Mouse (Mus musculus) heart, embryonic 15.5 days (tissue): ENCODE data around the gene Dlx2. TPM values are rescaled to one million over a fixed set of nuclear protein-coding genes. Genes with fewer than 3 reads are reported as not detected.

ENCODE experiments used
- ATAC-seq: fragments of 200-750 bp; cut with Nextera tagmentation; replicated peaks from 2 replicates; pipeline ENCODE4 v1.8.0; 2017; ENCODE audit warnings: low read depth, moderate TSS enrichment; ENCODE audit not compliant: insufficient number of reproducible peaks, insufficient read depth, low FRiP score
- H3K27ac ChIP-seq: fragments of 300-500 bp; sonication (generic); 2 replicates; pipeline ENCODE4 v1.5.1; 2015; ENCODE audit warnings: mild to moderate bottlenecking, inconsistent platforms
- H3K27me3 ChIP-seq: fragments of 300-500 bp; sonication (generic); 2 replicates; pipeline ENCODE4 v1.6.1; 2015; ENCODE audit warnings: inconsistent platforms
- H3K36me3 ChIP-seq: fragments of 300-500 bp; sonication (generic); 2 replicates; pipeline ENCODE4 v1.6.1; 2015; ENCODE audit warnings: mild to moderate bottlenecking, inconsistent platforms
- H3K4me1 ChIP-seq: fragments of 300-500 bp; sonication (generic); replicated peaks from 2 replicates; pipeline ENCODE4 v1.6.1; 2015; ENCODE audit warnings: inconsistent platforms
- H3K4me2 ChIP-seq: fragments of 300-500 bp; sonication (generic); 2 replicates; pipeline ENCODE4 v1.6.1; 2015; ENCODE audit warnings: inconsistent platforms, mild to moderate bottlenecking, moderate library complexity
- H3K4me3 ChIP-seq: fragments of 300-500 bp; sonication (generic); 2 replicates; pipeline ENCODE4 v1.5.1; 2015; ENCODE audit warnings: mild to moderate bottlenecking, inconsistent platforms
- H3K9ac ChIP-seq: fragments of 300-500 bp; sonication (generic); 2 replicates; pipeline ENCODE4 v1.6.1; 2015; ENCODE audit warnings: mild to moderate bottlenecking, inconsistent platforms
- H3K9me3 ChIP-seq: fragments of 300-500 bp; sonication (generic); replicated peaks from 2 replicates; pipeline ENCODE4 v1.6.1; 2016; ENCODE audit warnings: inconsistent platforms
- WGBS: fragments of 180-500 bp; shearing (Covaris S2); methylation state at CpG from one replicate; pipeline ENCODE4 v1.1.7; 2015; ENCODE audit warnings: mixed read lengths; 5-methylcytosine and 5-hydroxymethylcytosine counted together
- polyA plus RNA-seq: library from polyadenylated mRNA; unstranded; fragments of >200 nt; fragmentation: Nextera tagmentation; extraction: Ambion mirVana; gene quantifications from 2 replicates; pipeline ENCODE4 v1.2.1, GENCODE M21; 2015

The Dlx2 gene
- polyA plus RNA-seq, 1 experiment from 2014 or later, result 0.11 TPM

- no peak for ATAC-seq
- WGBS, result 9% methylated on average over 8 of the region's 8 CpGs
- Histone ChIP-seq H3K4me2 (no peak overlapping the region), H3K9ac (no peak overlapping the region), H3K4me3 (no peak overlapping the region), H3K27ac (no peak overlapping the region), H3K9me3 (no peaks in the 10 kb centered on the region), H3K4me1 (peaks cover 35% of the 10 kb centered on the region), H3K36me3 (no peaks in the 10 kb centered on the region), H3K27me3 (peaks cover 88% of the 10 kb centered on the region)
These were observed 1.3 kb upstream of the Dlx2 start for GRCm38 (mm10) chr2:71547829-71548228.

GRCm38 (mm10) chr2:71545882-71546639 is 493 bp downstream of the Dlx2 start:
- H3K9me3 ChIP-seq, result no peaks in the 10 kb centered on the region
- H3K9ac ChIP-seq, result no peak overlapping the region
- no peak for ATAC-seq
- no peak overlapping the region for H3K27ac ChIP-seq
- WGBS, result under 1% methylated on average over 59 of the region's 59 CpGs
- peaks cover 38% of the 10 kb centered on the region for H3K4me1 ChIP-seq
- H3K4me3 ChIP-seq, result peak overlapping the region; percentile 52
- peak overlapping the region; percentile 86 for H3K4me2 ChIP-seq
- no peaks in the 10 kb centered on the region for H3K36me3 ChIP-seq
- H3K27me3 ChIP-seq, result peaks cover 88% of the 10 kb centered on the region

DNA sequence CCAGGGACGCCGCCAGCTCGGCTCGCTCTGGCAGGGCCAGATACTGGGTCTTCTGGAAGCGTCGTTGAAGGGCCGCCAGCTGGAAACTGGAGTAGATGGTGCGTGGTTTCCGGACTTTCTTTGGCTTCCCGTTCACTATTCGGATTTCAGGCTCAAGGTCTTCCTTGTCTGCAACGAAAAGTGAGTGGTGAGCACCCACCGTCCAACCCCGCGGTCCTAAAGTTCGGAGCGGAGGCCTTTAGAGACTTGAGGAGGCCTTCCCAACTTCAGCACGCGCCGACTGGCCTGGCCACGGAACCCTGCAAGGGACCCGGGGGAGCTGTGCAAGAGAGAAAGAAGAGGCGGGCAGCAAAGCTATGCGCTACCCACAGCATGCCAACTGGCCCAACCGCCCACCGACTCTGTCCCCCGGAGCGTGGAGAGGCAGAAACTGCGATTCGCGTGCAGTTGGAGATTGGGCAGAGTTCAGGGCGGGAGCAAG is 1.1 kb downstream of the Dlx2 start:
- Histone ChIP-seq H3K4me1 (peaks cover 45% of the 10 kb centered on the region), H3K9me3 (no peaks in the 10 kb centered on the region), H3K9ac (no peak overlapping the region), H3K27me3 (peaks cover 90% of the 10 kb centered on the region), H3K27ac (no peak overlapping the region), H3K36me3 (no peaks in the 10 kb centered on the region), H3K4me3 (peak overlapping the region; percentile 52), H3K4me2 (peak overlapping the region; percentile 86)
- no peak for ATAC-seq
- 2% methylated on average over 32 of the region's 32 CpGs for WGBS

DNA sequence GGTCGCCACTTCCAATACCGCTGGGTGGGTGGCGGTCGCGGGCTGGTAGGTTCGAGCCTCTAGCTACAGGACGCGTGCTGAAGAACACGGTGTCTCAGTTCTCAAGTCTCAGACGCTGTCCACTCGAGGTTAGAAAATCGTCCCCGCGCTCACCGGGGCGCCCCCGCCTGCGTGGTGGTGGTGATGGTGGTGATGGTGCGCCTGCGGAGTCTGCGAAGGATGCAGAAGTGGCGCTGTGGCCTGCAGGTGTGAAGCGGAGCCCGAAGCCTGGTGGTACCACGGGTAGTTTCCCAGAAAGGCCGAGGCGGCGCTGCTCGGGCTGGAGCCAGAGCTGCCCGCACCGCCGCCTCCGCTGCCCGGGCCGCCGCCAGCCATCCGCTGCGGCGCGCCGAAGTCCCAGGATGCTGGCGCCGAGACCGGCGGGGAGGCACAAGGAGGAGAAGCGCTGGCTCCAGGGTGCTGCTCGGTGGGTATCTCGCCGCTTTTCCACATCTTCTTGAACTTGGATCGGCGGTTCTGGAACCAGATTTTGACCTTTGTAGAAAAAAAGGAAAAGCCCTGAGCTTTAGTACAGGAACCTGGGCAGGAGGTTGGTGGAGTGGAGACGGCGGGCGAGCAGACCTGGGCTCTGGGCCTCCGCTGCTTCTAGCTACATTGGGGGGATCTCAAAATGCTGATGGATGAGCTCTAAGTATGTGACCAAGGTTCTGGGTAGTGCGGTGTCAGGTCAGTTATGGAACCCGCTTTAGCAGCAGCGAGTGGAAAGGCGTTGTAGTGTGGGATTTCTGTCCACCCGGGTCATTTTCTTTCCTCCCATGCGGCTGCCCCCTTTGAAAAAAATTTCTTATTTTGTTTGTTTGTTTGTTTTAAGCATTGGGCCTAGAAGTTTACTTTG is 1.9 kb downstream of the Dlx2 start:
- Histone ChIP-seq H3K4me1 (peaks cover 48% of the 10 kb centered on the region), H3K36me3 (no peaks in the 10 kb centered on the region), H3K4me3 (peak overlapping the region; percentile 52), H3K27ac (no peak overlapping the region), H3K9me3 (no peaks in the 10 kb centered on the region), H3K27me3 (peaks cover 89% of the 10 kb centered on the region), H3K9ac (no peak overlapping the region), H3K4me2 (0 out of 2 replicates have a peak overlapping the region, but pooled peaks have one; percentile 24)
- 2% methylated on average over 61 of the region's 61 CpGs for WGBS
- ATAC-seq, result no peak

- H3K27ac ChIP-seq, result no peak overlapping the region
- H3K4me2 ChIP-seq, result 0 out of 2 replicates have a peak overlapping the region, but pooled peaks have one; percentile 24
These were observed 2.6 kb downstream of the Dlx2 start for GRCm38 (mm10) chr2:71543948-71544347.

DNA sequence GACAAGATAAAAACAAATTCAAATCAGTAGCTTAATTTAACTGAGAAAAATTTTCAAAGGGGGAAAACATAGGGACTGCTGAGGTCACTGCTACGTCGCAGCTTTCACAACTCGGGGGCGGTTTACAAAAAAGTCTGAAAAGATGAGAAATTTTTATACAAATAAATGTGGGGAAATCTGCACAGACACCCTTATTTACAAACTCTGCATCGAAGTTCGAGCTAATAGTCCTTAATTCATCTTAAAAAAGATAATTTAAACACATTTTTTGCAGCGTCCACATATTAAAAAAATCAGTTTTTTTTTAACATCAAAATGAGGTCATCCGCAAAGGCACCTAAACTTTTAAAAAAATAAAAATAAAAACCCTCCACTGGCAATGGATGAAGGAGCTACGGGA is 3.0 kb downstream of the Dlx2 start:
- no peak for ATAC-seq
- H3K4me3 ChIP-seq, result no peak overlapping the region
- WGBS, result 4% methylated on average over 9 of the region's 9 CpGs
- no peak overlapping the region for H3K27ac ChIP-seq
- no peaks in the 10 kb centered on the region for H3K9me3 ChIP-seq
- H3K4me2 ChIP-seq, result no peak overlapping the region
- no peak overlapping the region for H3K9ac ChIP-seq
- peaks cover 55% of the 10 kb centered on the region for H3K4me1 ChIP-seq
- no peaks in the 10 kb centered on the region for H3K36me3 ChIP-seq
- H3K27me3 ChIP-seq, result peaks cover 89% of the 10 kb centered on the region

More at GRCm38 (mm10) chr2:71543948-71544347, 2.6 kb downstream of the Dlx2 start:
- Histone ChIP-seq H3K4me3 (peak overlapping the region; percentile 22; the same call in 1 of the 2 replicates), H3K27me3 (peaks cover 89% of the 10 kb centered on the region), H3K4me1 (peaks cover 54% of the 10 kb centered on the region), H3K9me3 (no peaks in the 10 kb centered on the region), H3K9ac (no peak overlapping the region), H3K36me3 (no peaks in the 10 kb centered on the region)
- no peak for ATAC-seq
- 5% methylated on average over 20 of the region's 20 CpGs for WGBS

DNA sequence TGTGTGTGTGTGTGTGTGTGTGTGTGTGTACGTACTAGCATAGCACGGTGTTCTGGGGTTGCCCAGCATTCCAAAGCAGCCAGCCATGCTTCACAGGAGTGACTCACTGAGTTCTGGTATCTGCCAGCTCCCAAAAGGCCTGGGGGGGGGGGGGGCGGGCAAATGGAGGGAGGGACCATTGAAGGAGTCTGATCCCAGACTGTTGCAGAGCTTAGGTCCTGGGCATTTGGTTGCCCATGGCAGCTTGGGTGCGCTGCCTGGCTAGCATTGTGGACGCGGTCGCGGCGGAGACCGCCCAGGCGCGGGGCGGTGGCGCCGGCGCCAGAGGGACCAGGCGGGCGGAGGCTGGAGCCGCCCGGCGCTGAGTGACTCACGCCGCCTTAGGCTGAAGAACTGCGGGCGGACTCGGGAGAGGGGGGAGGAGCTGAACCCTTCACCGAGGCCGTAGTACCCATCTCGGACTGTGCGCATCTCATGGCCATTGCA is 3.7 kb downstream of the Dlx2 start:
- WGBS, result under 1% methylated on average over 30 of the region's 30 CpGs
- Histone ChIP-seq H3K4me1 (peaks cover 55% of the 10 kb centered on the region), H3K9me3 (no peaks in the 10 kb centered on the region), H3K4me2 (peak overlapping the region; percentile 34), H3K36me3 (no peaks in the 10 kb centered on the region), H3K4me3 (peak overlapping the region; percentile 20), H3K27ac (no peak overlapping the region), H3K9ac (no peak overlapping the region), H3K27me3 (peaks cover 89% of the 10 kb centered on the region)
- peak; percentile 42; the same call in 1 of the 2 replicates for ATAC-seq

- Histone ChIP-seq H3K36me3 (no peaks in the 10 kb centered on the region), H3K4me2 (no peak overlapping the region)
- no peak for ATAC-seq
These were observed 4.2 kb downstream of the Dlx2 start for GRCm38 (mm10) chr2:71542227-71542815.

GRCm38 (mm10) chr2:71541418-71542226 is 4.9 kb downstream of the Dlx2 start:
- no peaks in the 10 kb centered on the region for H3K36me3 ChIP-seq
- WGBS, result 5% methylated on average over 37 of the region's 37 CpGs
- no peak overlapping the region for H3K9ac ChIP-seq
- H3K4me3 ChIP-seq, result peak overlapping the region; percentile 28
- H3K9me3 ChIP-seq, result no peaks in the 10 kb centered on the region
- no peak for ATAC-seq
- peaks cover 93% of the 10 kb centered on the region for H3K27me3 ChIP-seq
- peaks cover 51% of the 10 kb centered on the region for H3K4me1 ChIP-seq
- peak overlapping the region; percentile 42 for H3K4me2 ChIP-seq
- H3K27ac ChIP-seq, result no peak overlapping the region

More at GRCm38 (mm10) chr2:71542227-71542815, 4.2 kb downstream of the Dlx2 start:
- H3K27me3 ChIP-seq, result peaks cover 93% of the 10 kb centered on the region
- no peak overlapping the region for H3K4me3 ChIP-seq
- H3K27ac ChIP-seq, result no peak overlapping the region
- H3K4me1 ChIP-seq, result peaks cover 55% of the 10 kb centered on the region
- WGBS, result 5% methylated on average over 11 of the region's 11 CpGs
- no peaks in the 10 kb centered on the region for H3K9me3 ChIP-seq
- no peak overlapping the region for H3K9ac ChIP-seq

DNA sequence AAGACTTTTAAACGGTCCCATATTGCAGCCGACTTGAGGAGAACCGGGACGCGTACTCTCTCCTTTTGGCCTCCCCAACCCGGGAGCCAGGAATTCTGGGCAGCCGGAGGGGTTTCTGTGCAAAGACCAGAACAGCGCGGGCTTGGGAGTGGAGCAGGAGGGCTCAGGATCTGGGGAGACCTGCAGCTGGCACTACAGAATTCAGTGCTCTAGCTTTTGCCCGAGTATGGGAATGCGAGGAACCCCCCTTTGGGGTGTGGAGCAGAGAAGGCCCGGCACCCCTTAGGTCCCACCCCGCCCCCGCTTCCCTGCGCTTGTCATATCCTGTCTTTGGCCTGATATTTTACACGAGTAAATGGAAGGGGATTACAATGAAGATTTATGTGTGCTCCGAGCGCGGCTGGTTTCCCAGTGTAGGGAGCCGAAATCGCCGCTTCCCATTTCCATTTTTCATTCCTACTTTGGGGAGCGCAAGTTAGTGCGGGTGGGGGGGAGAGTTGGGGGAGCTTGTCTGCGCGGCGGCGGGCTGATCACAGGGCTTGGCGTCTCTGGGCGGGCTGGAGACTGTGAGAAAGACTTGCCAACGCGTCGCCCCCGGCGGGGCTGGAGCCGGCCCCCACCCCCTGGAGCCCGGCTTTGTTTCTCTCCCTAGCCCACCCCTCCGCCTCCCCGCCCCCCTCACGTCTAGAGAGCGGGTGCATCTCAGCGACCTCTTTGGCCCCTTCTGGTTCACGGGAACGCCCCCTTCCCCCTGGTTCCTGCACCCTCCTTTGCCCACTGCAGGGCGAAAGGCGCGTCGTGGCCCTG is 5.7 kb downstream of the Dlx2 start:
- Histone ChIP-seq H3K4me2 (peak overlapping the region; percentile 42), H3K27me3 (peaks cover 93% of the 10 kb centered on the region), H3K27ac (no peak overlapping the region), H3K9ac (no peak overlapping the region), H3K4me3 (peak overlapping the region; percentile 28), H3K9me3 (no peaks in the 10 kb centered on the region), H3K36me3 (no peaks in the 10 kb centered on the region), H3K4me1 (peaks cover 43% of the 10 kb centered on the region)
- no peak for ATAC-seq
- WGBS, result 2% methylated on average over 48 of the region's 48 CpGs
